Mouse (Mus musculus) retina, adult 2 months (tissue): ENCODE measurements around the gene E2f2.
A peak's percentile ranks its signal among the peaks of the same experiment; 100 is the strongest.

Source experiments
- DNase-seq: peaks from one replicate; pipeline ENCODE4 v3.0.0-alpha.2; 2012; ENCODE audit warnings: low read depth, low spot score

The E2f2 gene

DNA sequence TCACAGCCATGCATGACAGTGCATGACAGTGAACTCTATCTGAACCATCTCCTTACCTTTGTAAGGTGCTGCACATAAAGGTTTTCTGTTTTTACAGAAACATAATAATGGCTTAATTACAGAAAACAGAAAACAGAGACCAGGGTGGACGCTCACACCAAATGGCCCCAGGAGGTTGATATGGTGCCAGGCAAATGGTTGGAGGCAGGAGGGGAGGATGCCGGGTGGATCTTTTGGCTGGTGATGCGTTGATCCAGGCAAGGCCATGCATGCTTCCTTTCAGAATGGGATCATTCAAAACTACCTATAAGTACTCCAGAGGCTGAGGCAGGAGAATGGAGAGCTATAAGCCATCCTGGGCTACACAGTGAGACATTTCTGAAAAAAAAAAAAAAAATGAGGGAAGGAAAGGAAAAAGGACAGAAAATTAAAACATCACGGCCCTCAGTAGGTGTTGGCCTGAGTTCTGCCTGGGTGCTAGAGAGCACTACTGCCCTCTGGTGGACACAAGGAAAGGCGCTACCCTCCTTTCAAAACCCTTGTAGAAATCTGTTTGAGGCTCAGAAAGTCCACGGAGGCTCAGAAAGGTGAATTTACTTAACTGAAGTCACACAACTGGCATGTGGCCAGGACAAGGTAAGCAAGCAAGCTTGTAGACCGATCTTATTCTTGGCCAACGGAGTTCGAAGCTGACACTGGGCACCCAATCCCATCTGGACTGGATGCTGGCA lies 27.5 kb downstream of the E2f2 start:
- no peak for DNase-seq

DNA sequence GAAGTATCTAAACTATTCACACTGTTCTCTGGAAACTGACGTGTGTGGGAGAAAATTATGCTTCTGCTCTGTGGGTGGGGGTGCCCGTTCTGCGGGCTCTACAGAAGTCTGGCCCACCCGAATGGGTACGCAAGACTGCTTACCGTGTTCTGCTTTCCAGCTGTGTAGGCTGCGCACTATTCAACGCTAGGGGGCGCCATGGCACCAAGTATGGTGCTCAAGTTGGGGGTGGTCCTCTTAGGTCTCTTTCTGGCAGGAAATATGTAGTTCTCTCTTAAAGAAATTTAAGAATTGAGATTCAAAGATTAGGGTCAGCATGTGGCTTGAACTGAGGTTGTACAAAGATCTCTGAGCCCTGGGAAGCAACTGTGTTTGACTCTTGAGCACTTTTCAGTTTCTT lies 30.3 kb downstream of the E2f2 start:
- DNase-seq: no peak

GRCm38 (mm10) chr4:136204775-136205174 lies 32.6 kb downstream of the E2f2 start:
- no peak for DNase-seq

- peak; percentile 44 for DNase-seq
Measured at GRCm38 (mm10) chr4:136206033-136206893, 34.1 kb downstream of the E2f2 start, which contains the start of gene Asap3. Asap3 (plus strand) TSS chr4:136206365.

GRCm38 (mm10) chr4:136206943-136207342 lies 34.7 kb downstream of the E2f2 start:
- no peak for DNase-seq

GRCm38 (mm10) chr4:136210931-136211330 lies 38.7 kb downstream of the E2f2 start:
- no peak for DNase-seq

GRCm38 (mm10) chr4:136213629-136214028 lies 41.4 kb downstream of the E2f2 start:
- no peak for DNase-seq

DNA sequence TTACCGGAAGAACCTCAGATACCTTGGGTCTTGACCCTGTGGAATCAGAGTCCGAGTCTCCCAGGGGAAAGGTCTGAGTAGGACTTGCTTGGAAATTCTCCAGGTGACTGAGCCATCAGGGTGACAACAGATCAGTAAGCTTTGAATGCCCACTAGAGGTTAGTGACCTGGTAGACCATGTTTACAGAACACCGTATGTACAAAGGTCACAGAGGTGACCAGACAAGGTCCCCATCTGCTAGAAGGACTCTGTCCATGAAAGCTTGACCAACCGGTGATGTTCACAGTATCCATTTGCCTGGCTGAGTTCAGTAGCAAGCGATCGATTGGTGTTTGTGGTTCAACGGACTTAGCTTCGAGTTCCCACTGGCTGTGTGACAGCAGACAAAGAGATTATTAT lies 42.6 kb downstream of the E2f2 start:
- DNase-seq: no peak

DNA sequence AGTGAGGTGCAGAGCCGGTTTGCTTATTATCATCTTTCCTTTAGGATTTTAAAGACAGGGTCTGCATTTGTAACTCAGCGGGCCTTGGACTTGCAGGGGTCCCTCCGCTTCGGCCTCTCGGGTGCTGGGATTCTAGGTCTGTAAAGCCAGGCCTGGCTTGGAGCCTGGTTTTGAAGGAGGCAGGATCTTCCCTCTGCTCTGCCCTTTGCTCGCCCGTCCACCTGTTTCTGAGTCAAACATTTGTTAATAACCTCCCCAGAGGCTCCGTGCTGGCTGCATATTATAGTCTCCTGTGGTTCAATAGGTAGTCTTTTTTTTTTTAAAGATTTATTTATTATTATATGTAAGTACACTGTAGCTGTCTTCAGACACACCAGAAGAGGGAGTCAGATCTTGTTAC lies 43.4 kb downstream of the E2f2 start:
- DNase-seq: no peak

- DNase-seq: no peak
Measured at GRCm38 (mm10) chr4:136217063-136217462, 44.9 kb downstream of the E2f2 start.

DNA sequence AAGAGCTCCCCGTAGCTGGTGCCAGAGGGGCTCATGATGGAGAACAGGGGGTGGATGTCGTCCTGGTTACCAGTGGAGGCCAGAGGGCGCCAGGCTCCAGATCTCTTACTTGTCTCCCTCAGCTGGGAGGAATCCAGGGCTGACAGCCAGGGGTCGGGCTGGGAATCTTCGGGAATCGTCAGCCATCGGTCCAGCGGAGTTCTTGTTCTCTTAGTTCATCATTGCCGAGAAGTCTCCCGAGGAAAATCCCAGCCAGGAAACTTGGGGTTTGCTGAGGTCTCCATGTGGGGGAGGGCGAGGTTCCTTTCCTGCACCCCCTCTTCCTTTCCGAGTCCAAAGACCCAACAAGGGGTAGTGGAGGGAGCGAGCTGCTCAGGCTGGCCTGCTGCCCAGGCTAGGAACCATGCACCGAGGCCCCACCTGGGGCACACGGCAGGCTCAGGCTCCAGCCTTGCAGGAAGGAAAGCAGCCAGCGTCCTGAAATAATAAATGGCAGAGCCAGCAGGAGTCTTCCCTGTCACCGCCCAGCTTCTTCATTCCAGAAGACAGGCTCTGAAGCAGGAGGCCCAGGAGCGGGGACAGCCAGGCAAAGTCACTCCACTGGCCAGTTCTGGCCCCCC lies 46.5 kb downstream of the E2f2 start:
- no peak for DNase-seq

DNA sequence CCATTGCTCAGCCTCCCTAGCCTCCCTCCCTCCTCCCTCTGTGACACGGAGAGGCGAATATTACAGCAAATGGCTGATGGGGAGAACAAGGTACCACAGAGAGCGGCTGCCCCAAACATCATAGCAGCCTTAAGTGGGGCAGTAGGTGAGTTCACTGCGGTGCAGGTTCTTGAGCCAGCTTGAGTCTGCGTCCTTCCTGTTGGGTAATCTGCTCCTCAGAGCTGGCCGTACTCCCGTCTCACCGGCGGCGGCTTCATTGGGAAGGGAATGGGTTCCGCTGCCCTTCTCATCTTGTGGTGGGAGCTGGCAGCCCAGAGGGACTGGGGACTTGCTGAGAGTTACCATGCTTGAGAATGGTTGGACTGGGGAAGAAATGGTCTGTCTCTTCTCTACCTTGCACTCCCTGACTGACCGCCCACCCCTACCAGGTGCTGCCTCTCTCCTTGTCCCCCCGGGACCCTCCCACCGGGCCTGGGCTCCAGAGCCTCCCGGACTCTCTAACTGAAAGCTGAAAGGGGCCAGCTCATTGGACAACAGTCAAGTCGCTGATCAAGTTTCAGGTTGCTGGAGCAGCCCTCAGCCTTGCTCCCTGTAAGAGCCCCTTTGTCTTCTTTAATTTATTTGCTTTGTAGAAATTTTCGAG lies 48.1 kb downstream of the E2f2 start:
- no peak for DNase-seq

- no peak for DNase-seq
Measured at GRCm38 (mm10) chr4:136223549-136224239, 51.5 kb downstream of the E2f2 start.

- DNase-seq: no peak
Measured at GRCm38 (mm10) chr4:136224240-136224559, 52.0 kb downstream of the E2f2 start.

DNA sequence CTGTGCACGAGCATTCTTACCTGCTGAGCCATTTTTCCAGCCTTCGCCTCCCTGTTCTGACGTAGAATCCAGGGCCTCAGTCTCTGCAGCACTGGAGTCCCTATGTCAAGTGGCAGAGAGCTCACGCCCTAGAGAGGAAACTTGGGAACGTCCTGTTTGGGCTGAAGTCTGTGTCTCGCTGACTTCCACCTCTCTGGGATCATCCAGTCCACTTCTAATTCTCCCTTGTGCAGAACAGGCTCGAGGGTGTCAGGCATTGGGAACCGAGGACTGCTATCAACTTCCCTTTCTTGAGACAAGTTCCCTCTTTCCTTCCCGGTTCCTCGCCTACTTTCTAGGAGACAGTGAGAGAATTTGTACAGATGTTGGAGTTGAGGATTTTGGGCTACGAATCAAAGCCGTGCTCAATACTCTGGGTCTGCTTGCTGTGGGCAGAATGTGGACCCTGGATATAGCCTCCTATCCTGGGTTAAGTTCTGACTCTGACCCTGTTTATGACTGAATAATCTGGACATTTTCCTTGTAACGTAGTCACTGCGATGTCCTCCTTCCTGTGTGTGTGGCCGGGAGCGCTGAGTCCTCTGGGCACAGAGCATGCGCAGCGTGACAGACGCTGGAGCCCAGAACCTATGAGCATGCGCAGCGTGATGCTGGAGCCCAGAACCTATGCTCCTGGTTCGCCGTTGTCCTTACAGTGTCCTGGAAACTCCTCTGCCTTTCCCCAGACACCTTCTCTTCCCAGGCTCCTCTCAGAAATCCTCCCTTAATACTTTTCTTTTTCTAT lies 52.7 kb downstream of the E2f2 start:
- no peak for DNase-seq

- no peak for DNase-seq
Measured at GRCm38 (mm10) chr4:136227408-136227807, 55.2 kb downstream of the E2f2 start.

DNA sequence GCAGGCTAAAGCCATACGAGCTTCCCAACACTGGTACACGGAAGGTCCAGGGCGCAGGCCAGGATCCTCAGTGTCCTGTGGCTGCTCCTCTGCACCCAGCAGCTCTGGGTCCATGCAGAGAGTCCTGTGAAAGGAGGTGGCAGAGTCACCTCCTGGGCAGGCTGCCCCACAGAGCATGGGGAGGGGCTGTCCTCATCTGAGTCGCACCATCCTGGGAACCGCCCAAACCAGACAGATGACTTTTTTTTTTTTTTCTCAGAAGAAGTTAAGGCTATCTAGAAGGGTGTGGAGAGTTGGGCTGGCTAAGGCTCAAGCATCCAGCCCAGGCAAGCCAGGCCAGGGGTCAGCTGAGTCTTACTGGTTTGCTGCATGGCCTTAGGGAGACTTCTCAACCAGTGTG lies 56.4 kb downstream of the E2f2 start:
- no peak for DNase-seq

DNA sequence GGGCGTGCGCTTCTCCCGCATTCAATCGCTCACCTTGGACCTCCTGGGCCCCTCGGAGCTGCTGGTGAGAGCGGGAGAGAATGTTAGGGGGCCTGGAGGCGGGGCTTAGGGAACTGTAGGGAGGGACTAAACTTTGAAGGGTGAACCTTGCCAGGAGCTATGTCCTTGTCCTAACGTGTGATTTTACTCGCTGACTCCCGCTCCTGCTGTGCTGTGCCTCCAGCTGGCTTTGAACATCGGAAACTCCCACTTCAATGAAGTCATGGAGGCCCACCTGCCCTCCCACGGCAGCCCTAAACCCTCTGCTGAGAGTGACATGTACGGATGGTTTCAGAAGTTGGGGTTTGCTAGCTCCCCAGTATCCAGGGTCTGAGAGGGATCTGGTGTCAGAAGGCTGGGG lies 66.5 kb downstream of the E2f2 start:
- no peak for DNase-seq

DNA sequence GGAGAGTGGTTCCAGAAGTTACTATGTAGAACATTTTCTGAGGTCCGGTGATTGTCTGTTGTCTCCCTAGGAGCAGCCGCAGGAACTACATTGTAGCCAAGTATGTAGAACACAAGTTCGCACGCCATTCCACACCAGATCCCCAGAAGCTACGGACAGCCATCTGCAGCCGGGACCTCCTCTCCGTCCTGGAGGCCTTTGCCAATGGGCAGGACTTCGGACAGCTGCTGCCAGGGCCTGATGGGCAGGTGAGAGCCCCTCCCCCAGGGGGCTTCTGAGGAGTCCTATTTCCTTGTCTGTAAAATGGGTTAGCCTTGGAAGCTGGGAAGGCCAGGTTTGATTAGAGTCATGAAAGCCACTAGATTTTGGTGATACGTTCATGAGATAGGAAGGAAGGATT lies 66.9 kb downstream of the E2f2 start:
- DNase-seq: no peak

DNA sequence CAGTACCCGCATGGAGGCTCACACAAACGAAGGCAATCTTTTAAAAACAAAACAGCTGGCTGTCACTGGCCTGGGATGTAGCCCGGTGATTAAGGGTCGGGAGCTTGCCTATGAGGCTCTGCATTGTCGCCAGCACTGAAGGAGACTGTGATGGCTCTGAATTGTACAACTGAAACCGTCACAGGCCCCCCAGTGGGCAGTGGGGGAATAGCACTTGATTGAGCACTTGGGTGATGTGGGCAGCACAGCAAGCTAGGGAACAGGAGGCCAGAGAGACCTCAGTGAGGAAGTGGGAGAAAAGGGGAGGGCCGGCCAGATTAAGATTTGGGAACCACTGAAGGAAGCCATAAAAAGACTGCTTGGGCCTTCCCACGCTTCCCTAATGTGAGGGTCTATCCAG lies 67.4 kb downstream of the E2f2 start:
- peak; percentile 54 for DNase-seq

DNA sequence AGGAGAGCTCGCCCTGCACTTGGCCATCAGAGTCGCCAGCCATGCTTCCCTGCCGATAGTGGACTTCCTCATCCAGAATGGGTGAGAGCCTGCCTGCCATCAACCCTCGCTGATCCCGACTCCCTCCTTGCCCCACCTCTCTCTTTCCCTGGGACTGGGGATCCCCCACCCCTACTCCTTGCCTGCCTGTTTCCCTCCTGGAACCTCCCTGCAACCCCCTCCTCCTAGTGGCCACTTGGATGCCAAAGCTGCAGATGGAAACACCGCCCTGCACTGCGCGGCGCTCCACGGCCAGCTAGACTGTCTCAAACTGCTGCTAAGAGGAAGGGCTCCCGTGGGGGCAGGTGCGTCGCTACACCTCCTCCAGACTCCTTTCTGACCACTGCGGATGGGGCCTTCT lies 67.9 kb downstream of the E2f2 start:
- DNase-seq: no peak
